Mouse (Mus musculus) thymus, postnatal 0 days (tissue): ENCODE measurements around the gene Six6. TPM values are rescaled to one million over a fixed set of nuclear protein-coding genes. Genes with fewer than 3 reads are reported as not detected.

Experiments used
- DNase-seq: peaks from one replicate; pipeline ENCODE4 v3.0.0-alpha.2; 2015; ENCODE audit warnings: low spot score
- polyA plus RNA-seq: library from polyadenylated mRNA; unstranded; fragments of >200 nt; fragmentation: Nextera tagmentation; extraction: Ambion mirVana; gene quantifications from 2 replicates; pipeline ENCODE4 v1.2.1, GENCODE M21; 2015

Gene Six6
- polyA plus RNA-seq, 1 experiment from 2014 or later: not detected

DNA sequence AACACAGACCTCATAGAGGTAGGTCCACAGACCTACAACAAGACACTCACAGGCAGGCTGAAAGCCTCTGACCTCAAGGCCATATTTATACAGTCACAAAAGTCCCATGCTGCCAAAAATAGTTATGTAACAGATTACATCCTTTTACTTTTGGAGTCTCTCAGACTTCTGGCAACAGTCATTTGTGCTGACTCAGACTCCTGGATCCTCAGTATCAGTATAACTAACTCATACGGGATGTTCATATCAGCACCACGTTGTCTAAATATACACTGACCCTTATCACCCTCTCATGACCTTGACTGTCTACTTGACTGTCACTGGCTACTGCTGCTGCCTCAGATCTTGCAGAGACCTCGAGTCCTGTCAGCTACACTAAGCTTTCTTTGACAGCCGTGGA is 15.2 kb downstream of the Six6 start:
- DNase-seq: no peak

- no peak for DNase-seq
Observed at GRCm38 (mm10) chr12:72957829-72958424, 18.2 kb downstream of the Six6 start.

GRCm38 (mm10) chr12:72958446-72958845 is 18.8 kb downstream of the Six6 start:
- DNase-seq: no peak

- no peak for DNase-seq
Observed at GRCm38 (mm10) chr12:72962761-72963160, 23.1 kb downstream of the Six6 start.

DNA sequence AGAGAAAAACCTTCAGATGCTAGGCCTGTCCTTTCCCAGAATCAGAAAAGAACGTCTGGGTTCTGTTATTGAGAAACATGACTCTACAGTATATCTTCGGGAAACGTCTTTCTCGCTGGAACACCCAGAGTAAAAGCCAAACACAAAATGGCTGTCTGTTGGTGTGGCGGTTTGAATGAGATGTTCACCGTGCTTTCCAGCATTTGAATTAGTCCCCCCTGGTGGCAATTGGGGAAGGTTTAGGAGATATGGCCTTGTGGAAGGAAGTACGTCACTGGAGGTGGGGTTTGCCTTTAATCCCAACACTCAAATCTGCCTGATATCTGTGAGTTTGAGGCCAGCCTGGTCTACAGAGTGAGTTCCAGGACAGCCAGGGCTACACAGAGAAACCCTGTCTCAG is 27.8 kb downstream of the Six6 start:
- no peak for DNase-seq

DNA sequence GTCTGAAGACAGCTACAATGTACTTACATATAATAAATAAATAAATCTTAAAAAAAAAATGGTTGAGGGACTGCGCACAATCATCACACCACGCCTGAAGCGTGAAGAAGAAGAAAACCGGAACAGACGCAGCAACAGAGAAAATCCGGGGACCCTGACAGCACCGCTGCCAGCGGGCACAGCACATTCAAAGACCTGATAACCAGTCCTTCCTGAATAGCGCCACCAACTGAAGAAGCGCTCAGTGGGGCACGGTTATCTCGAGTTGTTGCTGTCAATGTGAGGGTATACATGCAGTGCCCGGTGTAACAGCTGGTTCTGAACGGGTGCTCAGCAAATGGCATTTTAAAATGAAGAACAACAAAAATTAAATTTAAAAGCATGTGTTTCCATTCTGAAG is 30.9 kb downstream of the Six6 start:
- no peak for DNase-seq

- DNase-seq: peak; percentile 34
Observed at GRCm38 (mm10) chr12:72973161-72973560, 33.5 kb downstream of the Six6 start.

- no peak for DNase-seq
Observed at GRCm38 (mm10) chr12:72976172-72976571, 36.5 kb downstream of the Six6 start.

GRCm38 (mm10) chr12:72976718-72977117 is 37.0 kb downstream of the Six6 start:
- peak; percentile 79 for DNase-seq

GRCm38 (mm10) chr12:72977851-72978250 is 38.2 kb downstream of the Six6 start:
- DNase-seq: no peak

DNA sequence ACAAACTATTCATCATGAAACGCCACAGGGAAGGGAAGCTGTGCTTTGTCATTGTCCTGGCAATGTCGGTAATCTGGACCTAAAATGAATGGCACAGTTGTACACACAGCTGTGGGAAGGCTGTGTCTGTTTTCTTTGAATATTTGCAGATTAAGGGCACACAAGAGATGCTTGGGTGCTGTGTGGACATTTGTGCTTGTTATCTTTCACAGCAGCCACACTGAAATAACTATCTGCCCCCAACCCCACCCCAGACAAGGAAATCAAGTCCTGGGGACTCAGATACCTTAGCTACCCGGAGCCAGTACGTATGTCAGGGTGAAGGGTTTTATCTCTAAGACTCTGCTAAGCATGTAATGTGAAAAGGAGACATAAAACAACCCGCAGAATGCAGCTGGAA is 39.5 kb downstream of the Six6 start:
- DNase-seq: no peak

DNA sequence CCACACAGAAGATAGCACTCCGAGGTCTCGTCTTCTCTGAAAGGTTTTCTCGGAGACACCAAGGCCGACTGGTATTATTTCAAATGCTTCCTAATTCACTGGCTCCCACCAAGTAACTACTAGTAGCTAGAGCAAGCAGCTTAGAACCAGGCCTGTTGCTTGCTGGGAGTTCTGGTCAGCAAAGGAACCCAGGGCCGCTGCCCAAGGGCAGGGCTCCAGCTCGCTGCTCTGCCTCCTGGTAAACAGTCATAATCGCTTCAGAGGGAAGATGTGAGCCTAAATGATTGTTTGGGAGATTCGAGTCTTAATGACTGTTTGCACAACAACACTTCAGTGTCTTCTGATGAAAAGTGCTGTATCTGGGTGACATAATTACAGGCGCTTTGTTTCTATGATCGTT is 42.9 kb downstream of the Six6 start:
- no peak for DNase-seq

- no peak for DNase-seq
Observed at GRCm38 (mm10) chr12:72983071-72983857, 43.6 kb downstream of the Six6 start.

Other genes starting within 250 kb of the Six6 start
- gene Ppm1a, start 182.4 kb upstream of the Six6 start, polyA plus RNA-seq: 43.6 and 50.2 TPM in 2 replicates
- gene 4930447C04Rik, start 882 bp downstream of the Six6 start, polyA plus RNA-seq: 0.94 and 1.5 TPM in 2 replicates
- gene Six1, start 114.0 kb downstream of the Six6 start, polyA plus RNA-seq: 11.2 and 13.3 TPM in 2 replicates
- gene Six4, start 173.6 kb downstream of the Six6 start, polyA plus RNA-seq: 1.8 TPM in 2 replicates
- gene Mnat1, start 183.8 kb downstream of the Six6 start, polyA plus RNA-seq: 37.2 and 37.5 TPM in 2 replicates